Mouse (Mus musculus): ENCODE measurements around the gene Rftn1. TPM values are rescaled to one million over a fixed set of nuclear protein-coding genes. Genes with fewer than 3 reads are reported as not detected.

Gene Rftn1
- polyA plus RNA-seq (2017; shearing (Covaris generic)): 47.1 TPM

GRCm38 (mm10) chr17:50190131-50191015 is at the start of gene Rftn1:
Gene Rftn1 (minus strand): TSS chr17:50190674.

Other genes starting within 250 kb of the Rftn1 start
- not detected for gene Dazl, start 103.0 kb upstream of the Rftn1 start, polyA plus RNA-seq (2017; shearing (Covaris generic))